Mouse (Mus musculus) embryonic fibroblast, embryonic 13.5 days (primary cell): ENCODE data around the gene Usp47.

Source experiments
- CTCF ChIP-seq: IDR thresholded peaks from 2 replicates; pipeline ENCODE4 v1.5.1; 2011; ENCODE audit warnings: mild to moderate bottlenecking, control low read depth, low read length, moderate library complexity, borderline replicate concordance; ENCODE audit not compliant: insufficient read depth
- POLR2A ChIP-seq: IDR thresholded peaks from 2 replicates; pipeline ENCODE4 v1.6.1; 2011; ENCODE audit warnings: low read depth, mild to moderate bottlenecking, control low read depth, low read length, moderate library complexity

- TF ChIP-seq CTCF (no peak), POLR2A (no peak)
These were observed 24.8 kb upstream of the Usp47 start for GRCm38 (mm10) chr7:111998446-111999004.
